Mouse (Mus musculus): ENCODE data around the gene Polr1b.

GRCm38 (mm10) chr2:129112924-129113323 is 12.1 kb downstream of the Polr1b start:
- TF ChIP-seq CTCF (IDR thresholded peaks at IDR 0.05; ENCODE audit: low read depth) (no peak), EP300 (IDR thresholded peaks at IDR 0.05; ENCODE audit: low read depth) (no peak)

All from heart, postnatal 0 days (tissue).